Mouse (Mus musculus) myocyte (in vitro differentiated cells): Measurements from ENCODE around the gene Dennd1a. TPM values are rescaled to one million over a fixed set of nuclear protein-coding genes. Genes with fewer than 3 reads are reported as not detected.

ENCODE experiments used
- H3K27me3 ChIP-seq: one replicate; pipeline ENCODE4 v1.6.1; 2011; ENCODE audit not compliant: control insufficient read depth, insufficient read depth, insufficient read length
- H3K36me3 ChIP-seq: one replicate; pipeline ENCODE4 v1.6.1; 2011; ENCODE audit not compliant: control insufficient read depth, insufficient read depth
- H3K4me2 ChIP-seq: one replicate; pipeline ENCODE4 v1.6.1; 2011; ENCODE audit warnings: low read depth, control low read depth
- H3K4me3 ChIP-seq: one replicate; pipeline ENCODE4 v1.5.1; 2011; ENCODE audit warnings: mild to moderate bottlenecking, control low read depth, moderate library complexity
- H3K79me2 ChIP-seq: one replicate; pipeline ENCODE4 v1.6.1; 2011; ENCODE audit not compliant: control insufficient read depth, insufficient read depth
- H3ac ChIP-seq: one replicate; pipeline ENCODE4 v1.6.1; 2011; ENCODE audit not compliant: control insufficient read depth, insufficient read length
- CEBPB ChIP-seq: IDR thresholded peaks from 2 replicates; pipeline ENCODE4 v1.6.1; 2011; ENCODE audit warnings: mild to moderate bottlenecking, moderate library complexity; ENCODE audit not compliant: poor library complexity, insufficient read depth, severe bottlenecking
- E2F4 ChIP-seq: IDR thresholded peaks from one replicate; pipeline ENCODE4 v1.6.1; 2011; ENCODE audit warnings: mild to moderate bottlenecking, control low read depth, moderate library complexity; ENCODE audit not compliant: insufficient read depth
- MAX ChIP-seq: IDR thresholded peaks from one replicate; pipeline ENCODE4 v1.6.1; 2011; ENCODE audit warnings: low read depth, mild to moderate bottlenecking, control low read depth
- MYOD1 ChIP-seq, 3 experiments: IDR thresholded peaks; one replicate each; pipeline ENCODE4 v1.6.1; 2011; ENCODE audit warnings: control low read depth in 2 of 3, low read depth in 2 of 3, mild to moderate bottlenecking in 2 of 3, moderate library complexity in 1 of 3; ENCODE audit not compliant: insufficient read length in 2 of 3, control insufficient read depth in 1 of 3
- MYOG ChIP-seq, 3 experiments: IDR thresholded peaks; one replicate each; pipeline ENCODE4 v1.6.1; 2011; ENCODE audit warnings: control low read depth in 2 of 3, low read depth in 2 of 3, mild to moderate bottlenecking in 2 of 3; ENCODE audit not compliant: insufficient read length in 2 of 3, control insufficient read depth in 1 of 3, insufficient read depth in 1 of 3
- POLR2A ChIP-seq: IDR thresholded peaks from one replicate; pipeline ENCODE4 v1.6.1; 2011; ENCODE audit warnings: low read depth, mild to moderate bottlenecking, control low read depth, moderate library complexity; ENCODE audit not compliant: insufficient read length
- POLR2AphosphoS2 ChIP-seq: IDR thresholded peaks from one replicate; pipeline ENCODE4 v1.6.1; 2011; ENCODE audit warnings: low read depth, control low read depth; ENCODE audit not compliant: insufficient read length
- REST ChIP-seq: IDR thresholded peaks from one replicate; pipeline ENCODE4 v1.6.1; 2011; ENCODE audit warnings: mild to moderate bottlenecking, control low read depth, moderate library complexity; ENCODE audit not compliant: insufficient read depth, insufficient read length
- SRF ChIP-seq: IDR thresholded peaks from one replicate; pipeline ENCODE4 v1.6.1; 2011; ENCODE audit warnings: low read depth; ENCODE audit not compliant: control insufficient read depth, insufficient read length
- TCF12 ChIP-seq: IDR thresholded peaks from one replicate; pipeline ENCODE4 v1.6.1; 2011; ENCODE audit warnings: mild to moderate bottlenecking, control low read depth; ENCODE audit not compliant: poor library complexity, insufficient read depth, severe bottlenecking
- TCF3 ChIP-seq: IDR thresholded peaks from one replicate; pipeline ENCODE4 v1.6.1; 2011; ENCODE audit warnings: low read depth, control low read depth; ENCODE audit not compliant: insufficient read length
- USF1 ChIP-seq: IDR thresholded peaks from one replicate; pipeline ENCODE4 v1.6.1; 2011; ENCODE audit warnings: low read depth, mild to moderate bottlenecking, control low read depth, moderate library complexity
- polyA plus RNA-seq: library from polyadenylated mRNA; unstranded; fragments of >200 nt; fragmentation: generic; extraction: Trizol; gene quantifications from one replicate; pipeline ENCODE4 v1.2.1, GENCODE M21; 2012; ENCODE audit warnings: missing spikeins

Gene Dennd1a
- polyA plus RNA-seq, 1 experiment, result 11.3 TPM

GRCm38 (mm10) chr2:37988301-37988700 lies 298.9 kb downstream of the Dennd1a start:
- no peak overlapping the region for H3K4me2 ChIP-seq
- no peak overlapping the region for H3ac ChIP-seq
- H3K27me3 ChIP-seq, result no peaks in the 10 kb centered on the region
- TF ChIP-seq MYOG (IDR thresholded peaks at IDR 0.05; ENCODE audit: control insufficient read depth in 1 of 3, insufficient read depth in 1 of 3, insufficient read length in 2 of 3, low read depth in 2 of 3), result no peak
- TF ChIP-seq MAX, result no peak
- no peak for TF ChIP-seq TCF12
- no peak for TF ChIP-seq E2F4
- TF ChIP-seq POLR2AphosphoS2, result no peak
- TF ChIP-seq POLR2A, result no peak
- TF ChIP-seq MYOD1 (IDR thresholded peaks at IDR 0.05; ENCODE audit: control insufficient read depth in 1 of 3, insufficient read length in 2 of 3, low read depth in 2 of 3), result no peak
- no peak for TF ChIP-seq TCF3
- no peak for TF ChIP-seq SRF
- H3K79me2 ChIP-seq, result no peaks in the 10 kb centered on the region
- H3K36me3 ChIP-seq, result no peaks in the 10 kb centered on the region
- H3K4me3 ChIP-seq, result no peak overlapping the region

- H3K27me3 ChIP-seq, result no peaks in the 10 kb centered on the region
- no peak overlapping the region for H3ac ChIP-seq
- H3K4me3 ChIP-seq, result no peak overlapping the region
- H3K36me3 ChIP-seq, result no peaks in the 10 kb centered on the region
- no peak overlapping the region for H3K4me2 ChIP-seq
- H3K79me2 ChIP-seq, result no peaks in the 10 kb centered on the region
- TF ChIP-seq POLR2A (no peak), MYOG (IDR thresholded peaks at IDR 0.05; ENCODE audit: control insufficient read depth in 1 of 3, insufficient read depth in 1 of 3, insufficient read length in 2 of 3, low read depth in 2 of 3) (no peak), USF1 (no peak), SRF (no peak), CEBPB (no peak), TCF12 (no peak), REST (no peak), TCF3 (no peak)
These were observed 301.4 kb downstream of the Dennd1a start for GRCm38 (mm10) chr2:37985690-37986222.

GRCm38 (mm10) chr2:37982714-37983113 lies 304.5 kb downstream of the Dennd1a start:
- Histone ChIP-seq H3K79me2 (no peaks in the 10 kb centered on the region), H3K4me3 (no peak overlapping the region)

DNA sequence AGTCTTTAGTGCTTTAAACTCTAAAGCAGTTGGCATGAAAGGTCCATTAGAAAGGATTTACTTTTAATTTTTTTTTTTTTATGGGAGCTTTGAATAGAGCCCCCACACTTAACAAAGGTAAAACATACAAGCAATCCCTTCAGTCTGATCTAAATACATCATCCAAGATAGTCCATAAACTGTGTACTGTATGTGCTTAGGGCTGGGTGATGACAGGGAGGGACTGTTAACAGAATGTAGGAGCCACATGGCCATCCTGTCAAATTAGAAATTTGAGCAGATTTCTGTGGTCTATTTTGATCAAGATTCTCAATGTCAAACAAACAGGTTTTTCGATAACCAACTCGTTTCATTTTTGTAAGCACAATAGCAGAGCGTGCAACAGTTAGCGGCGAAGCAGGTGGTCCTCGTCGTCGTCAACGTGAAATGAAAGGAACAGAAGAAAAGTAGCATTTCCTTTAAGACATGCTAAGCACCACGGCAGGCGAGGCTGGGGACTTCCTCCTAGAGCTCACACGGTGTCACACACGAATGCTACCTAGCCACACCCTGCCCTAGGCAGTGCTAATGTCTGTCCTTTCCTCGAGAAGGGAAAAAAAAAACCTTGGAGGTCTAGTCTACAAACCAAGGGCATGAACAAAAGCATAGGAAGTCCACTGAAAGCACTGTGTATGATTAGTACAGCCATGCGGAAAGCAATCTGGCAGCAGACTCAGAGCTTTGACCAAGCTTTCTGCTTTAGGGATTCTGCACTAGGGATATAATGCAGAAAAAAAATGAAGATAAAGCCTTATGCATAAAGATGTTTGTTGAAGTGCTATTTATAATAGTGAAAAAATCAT lies 305.4 kb downstream of the Dennd1a start:
- no peaks in the 10 kb centered on the region for H3K79me2 ChIP-seq
- no peaks in the 10 kb centered on the region for H3K27me3 ChIP-seq
- no peak overlapping the region for H3ac ChIP-seq
- no peak for TF ChIP-seq TCF12
- TF ChIP-seq E2F4, result no peak
- TF ChIP-seq MAX, result no peak
- H3K4me2 ChIP-seq, result no peak overlapping the region
- no peaks in the 10 kb centered on the region for H3K36me3 ChIP-seq
- H3K4me3 ChIP-seq, result no peak overlapping the region

More at GRCm38 (mm10) chr2:37982714-37983113, 304.5 kb downstream of the Dennd1a start:
- H3ac ChIP-seq, result no peak overlapping the region
- H3K36me3 ChIP-seq, result no peaks in the 10 kb centered on the region
- TF ChIP-seq SRF (no peak), REST (no peak), POLR2AphosphoS2 (no peak), MYOD1 (IDR thresholded peaks at IDR 0.05; ENCODE audit: control insufficient read depth in 1 of 3, insufficient read length in 2 of 3, low read depth in 2 of 3) (no peak), MAX (no peak), TCF12 (no peak), USF1 (no peak), CEBPB (no peak), MYOG (IDR thresholded peaks at IDR 0.05; ENCODE audit: control insufficient read depth in 1 of 3, insufficient read depth in 1 of 3, insufficient read length in 2 of 3, low read depth in 2 of 3) (no peak), E2F4 (no peak), TCF3 (no peak), POLR2A (no peak)
- H3K27me3 ChIP-seq, result no peaks in the 10 kb centered on the region
- no peak overlapping the region for H3K4me2 ChIP-seq

- no peak overlapping the region for H3K4me2 ChIP-seq
- H3K4me3 ChIP-seq, result no peak overlapping the region
- no peaks in the 10 kb centered on the region for H3K27me3 ChIP-seq
- TF ChIP-seq MYOD1 (IDR thresholded peaks at IDR 0.05; ENCODE audit: control insufficient read depth in 1 of 3, insufficient read length in 2 of 3, low read depth in 2 of 3), result no peak
- TF ChIP-seq MYOG (IDR thresholded peaks at IDR 0.05; ENCODE audit: control insufficient read depth in 1 of 3, insufficient read depth in 1 of 3, insufficient read length in 2 of 3, low read depth in 2 of 3), result no peak
- no peak for TF ChIP-seq TCF12
- no peak for TF ChIP-seq MAX
- no peak for TF ChIP-seq SRF
- no peak for TF ChIP-seq POLR2AphosphoS2
- no peak for TF ChIP-seq TCF3
- TF ChIP-seq E2F4, result no peak
- no peak for TF ChIP-seq POLR2A
- TF ChIP-seq USF1, result no peak
- TF ChIP-seq CEBPB, result no peak
- TF ChIP-seq REST, result no peak
- no peaks in the 10 kb centered on the region for H3K79me2 ChIP-seq
- H3K36me3 ChIP-seq, result no peaks in the 10 kb centered on the region
- H3ac ChIP-seq, result no peak overlapping the region
These were observed 313.0 kb downstream of the Dennd1a start for GRCm38 (mm10) chr2:37974201-37974600.
